Mouse (Mus musculus): ENCODE results near the gene Wdr82. TPM values are rescaled to one million over a fixed set of nuclear protein-coding genes. Genes with fewer than 3 reads are reported as not detected.

The Wdr82 gene
- polyA plus RNA-seq, 2 experiments, result 6.5 to 24.5 TPM

DNA sequence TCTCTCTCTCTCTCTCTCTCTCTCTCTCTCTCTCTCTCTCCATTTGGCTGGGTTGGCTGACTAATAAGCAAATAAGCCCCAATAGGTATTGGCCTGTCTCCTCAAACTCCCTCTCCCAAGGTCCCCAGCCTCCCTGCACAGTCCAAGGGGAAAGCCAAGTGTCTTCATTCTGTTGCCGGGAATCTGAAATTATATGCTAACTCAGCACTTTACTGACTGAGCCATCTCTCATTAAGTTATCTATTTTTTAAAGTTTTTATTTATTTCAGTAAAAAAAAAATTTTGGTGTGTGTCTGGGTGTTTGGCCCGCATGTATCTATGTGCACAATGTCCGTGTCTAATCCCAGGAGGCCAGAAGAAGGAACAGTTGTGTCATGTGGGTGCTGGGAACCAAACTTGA, 31.2 kb downstream of the Wdr82 start:
- no peak for TF ChIP-seq CTCF (IDR thresholded peaks at IDR 0.05; ENCODE audit: low read depth)
- no peak for TF ChIP-seq EP300 (IDR thresholded peaks at IDR 0.05; ENCODE audit: low read depth)
- no peaks in the 10 kb centered on the region for H3K36me3 ChIP-seq (replicated peaks; ENCODE audit: control insufficient read depth, insufficient read depth, low read depth)
- H3K4me2 ChIP-seq (ENCODE audit: low read depth), result peak overlapping the region; percentile 81
- H3K4me3 ChIP-seq (ENCODE audit: insufficient read depth in 1 of 2, low read depth in 2 of 2, low read length in 2 of 2), result no peak overlapping the region
- H3K9me3 ChIP-seq (ENCODE audit: control insufficient read depth, low read length), result no peaks in the 10 kb centered on the region
- H3K4me1 ChIP-seq (replicated peaks; ENCODE audit: control insufficient read depth in 2 of 2, insufficient read depth in 2 of 2, low read length in 1 of 2), result peaks cover 0 to 22% of the 10 kb centered on the region in 2 experiments; a peak in 3 of 4 replicates
- 74% methylated on average over 3 of the region's 3 CpGs for WGBS (ENCODE audit: insufficient replicate concordance)
- no peak for DNase-seq (ENCODE audit: low read depth in 3 of 3, low spot score in 3 of 3)
- no peak overlapping the region for H3K27ac ChIP-seq
- H3K9ac ChIP-seq (replicated peaks), result no peak overlapping the region
- no peaks in the 10 kb centered on the region for H3K27me3 ChIP-seq (ENCODE audit: control insufficient read depth, insufficient read depth, low read length)
- no peak for ATAC-seq (ENCODE audit: insufficient read depth)

DNA sequence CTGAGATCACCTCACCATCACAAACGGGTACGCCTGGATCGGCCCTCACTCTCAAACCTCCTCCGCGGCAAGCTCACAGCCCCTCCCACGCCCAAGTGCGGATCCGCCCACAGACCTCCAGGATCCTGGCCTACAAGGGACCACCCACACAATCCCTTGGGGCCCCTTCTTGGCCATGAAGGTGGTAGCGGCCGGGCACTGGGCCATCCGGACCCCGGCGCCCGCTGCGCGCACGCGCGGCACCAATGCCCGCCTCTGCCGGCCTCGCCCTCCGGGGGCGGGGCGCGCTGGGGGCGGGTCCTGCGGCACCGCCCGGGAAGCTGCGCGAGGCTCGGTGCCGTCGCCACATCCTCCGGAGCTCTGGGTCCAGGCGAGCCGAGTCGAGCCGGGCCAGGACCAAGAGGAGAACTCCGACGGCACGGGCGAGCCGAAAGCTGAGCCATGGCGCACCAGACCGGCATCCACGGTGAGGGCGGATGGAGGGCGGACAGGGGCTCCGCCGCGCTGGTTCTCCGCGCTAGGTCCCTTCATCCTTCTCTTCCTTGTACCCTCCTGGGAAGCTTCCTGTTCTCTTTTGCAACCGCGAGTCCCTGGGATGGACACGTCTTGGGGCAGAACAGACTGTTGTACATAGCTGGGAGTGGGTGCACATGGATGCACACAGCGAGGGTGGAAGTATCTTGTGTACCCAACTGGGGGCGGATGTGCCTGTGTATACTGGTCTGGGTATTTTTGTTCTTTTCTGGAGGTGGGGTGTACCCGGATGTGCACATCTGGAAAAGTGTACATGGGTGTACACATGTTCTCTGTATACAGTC, 32.3 kb downstream of the Wdr82 start, which contains the start of gene Twf2:
Gene Twf2, plus strand, starts transcription at position 290 of the 818 bp plus-strand sequence.
- WGBS (ENCODE audit: insufficient replicate concordance), result under 1% methylated on average over 61 of the region's 61 CpGs
- Histone ChIP-seq H3K9ac (replicated peaks) (peak within 1 kb of the TSS; percentile 69), H3K27ac (no peak within 1 kb of the TSS), H3K9me3 (ENCODE audit: control insufficient read depth, low read length) (no peaks in the 10 kb centered on the region), H3K4me2 (ENCODE audit: low read depth) (peak within 1 kb of the TSS; percentile 81), H3K36me3 (replicated peaks; ENCODE audit: control insufficient read depth, insufficient read depth, low read depth) (no peaks in the 10 kb centered on the region), H3K4me3 (ENCODE audit: insufficient read depth in 1 of 2, low read depth in 2 of 2, low read length in 2 of 2) (peak within 1 kb of the TSS; percentile 63 to 71), H3K27me3 (ENCODE audit: control insufficient read depth, insufficient read depth, low read length) (no peaks in the 10 kb centered on the region), H3K4me1 (replicated peaks; ENCODE audit: control insufficient read depth in 2 of 2, insufficient read depth in 2 of 2, low read length in 1 of 2) (peaks cover 0 to 22% of the 10 kb centered on the region in 2 experiments; a peak in 3 of 4 replicates)
- TF ChIP-seq EP300 (IDR thresholded peaks at IDR 0.05; ENCODE audit: low read depth) (no peak), CTCF (IDR thresholded peaks at IDR 0.05; ENCODE audit: low read depth) (no peak)
- peak; percentile 71 to 76 (median 72) for DNase-seq (ENCODE audit: low read depth in 3 of 3, low spot score in 3 of 3)
- ATAC-seq (ENCODE audit: insufficient read depth), result peak; percentile 84

DNA sequence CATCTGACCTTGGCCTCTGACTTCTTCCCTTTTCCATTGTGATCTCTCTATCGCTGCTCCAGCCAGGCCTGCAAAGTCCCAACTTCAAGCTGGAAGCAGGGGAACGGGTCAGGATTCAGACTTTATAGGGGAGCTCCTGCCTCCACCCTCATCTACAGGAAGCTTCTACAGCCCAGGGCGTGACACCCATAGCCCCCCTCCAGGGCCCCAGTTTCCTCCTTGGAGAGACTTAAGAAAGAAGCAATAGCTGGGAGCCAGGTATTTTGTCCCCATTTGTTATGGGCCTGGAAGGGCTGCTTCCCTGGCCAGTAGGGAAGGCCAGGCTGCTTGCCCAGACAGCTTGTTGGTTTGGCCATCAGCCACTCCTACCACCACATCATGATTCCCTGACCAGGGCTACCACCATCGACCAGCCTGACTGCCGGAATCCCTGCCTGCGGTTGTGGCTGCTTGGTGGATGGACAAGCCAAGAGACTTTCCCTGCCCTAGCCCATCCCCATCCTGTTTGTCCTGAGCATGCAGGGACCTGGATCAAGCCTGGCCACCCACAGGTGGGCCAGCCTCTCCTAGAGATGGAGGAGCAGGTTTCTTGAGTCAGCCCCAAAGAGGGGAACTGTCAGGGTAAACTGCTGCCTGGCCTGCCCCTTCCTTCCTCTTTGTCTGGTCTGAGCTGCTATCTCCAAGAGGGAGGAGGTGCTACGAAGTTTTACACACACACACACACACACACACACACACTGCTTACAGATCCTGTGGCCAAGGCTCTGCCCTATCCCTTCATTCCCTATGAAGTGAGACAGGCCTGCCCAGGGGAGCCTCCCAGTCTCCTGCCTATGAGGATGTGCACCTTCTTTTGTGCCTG, 33.5 kb downstream of the Wdr82 start:
- WGBS (ENCODE audit: insufficient replicate concordance), result 26% methylated on average over 7 of the region's 7 CpGs
- Histone ChIP-seq H3K4me1 (replicated peaks; ENCODE audit: control insufficient read depth in 2 of 2, insufficient read depth in 2 of 2, low read length in 1 of 2) (peaks cover 0 to 22% of the 10 kb centered on the region in 2 experiments; a peak in 3 of 4 replicates), H3K27ac (no peak overlapping the region), H3K4me3 (ENCODE audit: insufficient read depth in 1 of 2, low read depth in 2 of 2, low read length in 2 of 2) (peak overlapping the region; percentile 26 to 50; a peak in 3 of 4 replicates), H3K9ac (replicated peaks) (no peak overlapping the region), H3K4me2 (ENCODE audit: low read depth) (peak overlapping the region; percentile 81), H3K27me3 (ENCODE audit: control insufficient read depth, insufficient read depth, low read length) (no peaks in the 10 kb centered on the region), H3K9me3 (ENCODE audit: control insufficient read depth, low read length) (no peaks in the 10 kb centered on the region), H3K36me3 (replicated peaks; ENCODE audit: control insufficient read depth, insufficient read depth, low read depth) (no peaks in the 10 kb centered on the region)
- DNase-seq (ENCODE audit: low read depth in 3 of 3, low spot score in 3 of 3), result no peak
- no peak for ATAC-seq (ENCODE audit: insufficient read depth)
- no peak for TF ChIP-seq EP300 (IDR thresholded peaks at IDR 0.05; ENCODE audit: low read depth)
- no peak for TF ChIP-seq CTCF (IDR thresholded peaks at IDR 0.05; ENCODE audit: low read depth)

DNA sequence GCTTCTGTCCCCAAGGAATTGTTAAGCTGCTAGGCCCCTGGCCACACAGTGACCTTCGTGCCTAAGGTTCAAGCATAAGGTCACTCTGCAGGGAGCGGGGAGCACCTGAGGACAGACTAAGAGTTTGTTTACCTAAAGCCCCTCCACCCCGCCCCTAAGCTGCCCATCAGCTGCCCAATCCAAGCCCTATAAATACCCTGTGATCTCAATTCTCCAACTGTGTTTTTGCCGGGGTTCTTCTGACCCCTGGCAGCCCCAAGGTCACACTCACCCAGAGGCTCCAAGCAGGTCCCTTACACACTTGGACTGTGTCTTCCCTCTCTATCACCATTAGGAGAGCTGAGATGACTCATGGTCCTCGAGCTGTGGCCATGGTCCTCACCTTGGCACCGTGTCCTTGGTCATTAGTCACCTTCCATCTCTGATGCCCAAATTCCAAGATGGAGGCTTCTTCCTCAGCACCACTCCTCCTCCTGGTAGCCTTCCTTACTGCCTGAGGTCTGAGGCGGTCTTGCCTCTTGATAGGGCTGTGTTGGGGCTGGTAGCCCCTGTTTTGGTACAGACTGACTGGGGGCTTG, 35.1 kb downstream of the Wdr82 start:
- Histone ChIP-seq H3K4me3 (ENCODE audit: insufficient read depth in 1 of 2, low read depth in 2 of 2, low read length in 2 of 2) (no peak overlapping the region), H3K27me3 (ENCODE audit: control insufficient read depth, insufficient read depth, low read length) (no peaks in the 10 kb centered on the region), H3K27ac (no peak overlapping the region), H3K36me3 (replicated peaks; ENCODE audit: control insufficient read depth, insufficient read depth, low read depth) (no peaks in the 10 kb centered on the region), H3K4me1 (replicated peaks; ENCODE audit: control insufficient read depth in 2 of 2, insufficient read depth in 2 of 2, low read length in 1 of 2) (peaks cover 0 to 14% of the 10 kb centered on the region in 2 experiments; a peak in 3 of 4 replicates), H3K4me2 (ENCODE audit: low read depth) (no peak overlapping the region), H3K9ac (replicated peaks) (no peak overlapping the region), H3K9me3 (ENCODE audit: control insufficient read depth, low read length) (no peaks in the 10 kb centered on the region)
- WGBS (ENCODE audit: insufficient replicate concordance), result 63% methylated on average over 7 of the region's 7 CpGs
- DNase-seq (ENCODE audit: low read depth in 3 of 3, low spot score in 3 of 3) (no peak), ATAC-seq (ENCODE audit: insufficient read depth) (no peak)
- TF ChIP-seq EP300 (IDR thresholded peaks at IDR 0.05; ENCODE audit: low read depth), result no peak
- no peak for TF ChIP-seq CTCF (IDR thresholded peaks at IDR 0.05; ENCODE audit: low read depth)
